Mouse (Mus musculus): ENCODE data around the gene Tbc1d13.
"Not testable (repeated sequence)": the region's sequence is repeated elsewhere in the genome, so short reads cannot be mapped to it uniquely, and the experiment has no call there.

The Tbc1d13 gene

DNA sequence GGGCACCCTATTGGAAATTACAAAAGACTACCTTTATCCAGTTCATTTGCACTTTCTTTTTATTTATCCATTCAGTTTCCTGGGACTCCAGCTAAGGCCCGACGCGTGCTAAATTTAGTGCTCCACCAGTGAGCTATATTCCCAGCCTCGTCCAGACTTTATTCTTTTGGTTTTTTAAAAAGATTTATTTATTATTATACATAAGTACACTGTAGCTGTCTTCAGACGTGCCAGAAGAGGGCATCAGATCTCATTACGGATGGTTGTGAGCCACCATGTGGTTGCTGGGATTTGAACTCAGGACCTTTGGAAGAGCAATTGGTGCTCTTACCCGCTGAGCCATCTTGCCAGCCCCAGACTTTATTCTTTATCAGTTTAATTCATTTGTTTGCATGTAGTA is 45.2 kb downstream of the Tbc1d13 start:
- not testable (repeated sequence) for DNase-seq

GRCm38 (mm10) chr2:30182424-30182823 is 48.9 kb downstream of the Tbc1d13 start:
- DNase-seq, result no peak

GRCm38 (mm10) chr2:30183721-30184120 is 50.2 kb downstream of the Tbc1d13 start:
- no peak for DNase-seq

- DNase-seq, result no peak
Observed at GRCm38 (mm10) chr2:30185276-30185675, 51.7 kb downstream of the Tbc1d13 start.

DNA sequence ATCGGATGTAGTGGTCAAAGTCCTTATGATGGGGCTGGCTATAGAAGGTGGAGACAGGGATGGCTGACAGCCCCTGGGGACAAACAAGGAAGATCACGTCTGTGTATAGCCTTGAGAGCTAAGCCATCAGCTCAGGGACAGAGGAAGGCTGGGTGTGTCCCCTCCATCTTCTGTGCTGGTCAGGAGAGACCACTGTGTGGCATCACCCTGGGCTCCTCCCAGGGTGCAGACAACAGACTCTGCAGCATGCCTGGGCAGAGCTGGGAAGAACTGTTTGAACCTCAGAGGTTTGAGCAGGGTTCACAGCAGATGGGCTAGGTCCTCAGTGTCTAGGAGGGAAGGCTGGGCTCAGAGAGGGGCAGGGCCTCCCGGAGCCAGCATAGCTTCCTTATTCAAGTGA is 52.1 kb downstream of the Tbc1d13 start:
- no peak for DNase-seq

DNA sequence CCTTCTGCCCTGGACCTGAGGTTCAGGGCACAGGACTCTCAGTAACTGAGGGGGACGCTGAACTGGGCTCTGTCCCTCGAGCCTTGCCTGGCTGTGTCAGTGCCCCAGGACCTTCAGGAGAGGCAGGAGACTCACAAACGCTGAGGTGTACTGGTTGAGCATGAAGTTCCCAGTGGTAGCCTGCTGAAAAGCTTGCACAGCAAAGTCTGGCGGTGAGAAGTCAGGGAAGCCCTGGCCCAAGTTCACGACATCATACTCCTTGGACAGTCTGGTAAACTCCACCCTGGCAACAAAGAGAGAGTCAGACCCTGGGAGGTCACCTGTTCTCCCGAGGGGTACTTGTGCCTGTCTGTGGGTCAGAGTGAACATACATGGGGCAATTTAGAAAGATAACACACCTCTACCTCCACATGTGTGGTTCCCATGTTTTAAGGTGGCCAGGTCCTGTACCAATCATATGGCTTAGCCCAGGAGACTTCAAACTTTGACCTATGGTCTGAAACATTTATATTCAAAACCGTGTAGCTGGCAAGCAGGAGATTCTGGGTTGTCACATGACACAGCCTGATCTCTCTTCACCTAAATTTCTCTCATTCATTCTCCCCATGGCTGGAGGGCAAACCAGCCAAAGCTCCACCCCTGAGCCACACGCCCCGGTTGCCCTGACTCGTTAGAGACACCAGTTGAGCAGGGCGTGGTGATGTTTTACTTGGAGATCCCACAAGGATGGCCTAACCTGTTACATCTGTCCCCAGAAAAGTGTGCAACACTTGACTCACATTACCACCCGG is 58.4 kb downstream of the Tbc1d13 start:
- DNase-seq, result no peak

DNA sequence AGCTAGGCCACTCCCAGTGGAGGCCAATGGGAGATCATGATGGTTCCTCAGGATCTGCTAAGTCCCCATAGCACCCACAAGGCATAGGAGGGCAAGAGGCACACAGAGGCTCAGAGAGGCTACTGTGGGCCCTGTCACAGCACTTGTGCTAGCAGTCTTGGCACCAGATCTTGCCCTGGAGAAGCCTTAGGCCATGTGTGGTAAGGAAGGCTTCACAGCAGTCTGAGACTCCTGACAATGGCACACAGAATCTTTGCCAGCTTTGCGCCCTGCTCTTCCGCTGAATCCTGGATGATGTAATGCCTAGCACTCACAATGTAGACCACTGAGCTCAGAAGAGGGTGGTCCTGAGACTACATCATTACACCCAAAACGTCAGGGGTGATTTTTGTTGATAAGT is 61.1 kb downstream of the Tbc1d13 start:
- DNase-seq, result no peak

GRCm38 (mm10) chr2:30198021-30198420 is 64.5 kb downstream of the Tbc1d13 start:
- no peak for DNase-seq

DNA sequence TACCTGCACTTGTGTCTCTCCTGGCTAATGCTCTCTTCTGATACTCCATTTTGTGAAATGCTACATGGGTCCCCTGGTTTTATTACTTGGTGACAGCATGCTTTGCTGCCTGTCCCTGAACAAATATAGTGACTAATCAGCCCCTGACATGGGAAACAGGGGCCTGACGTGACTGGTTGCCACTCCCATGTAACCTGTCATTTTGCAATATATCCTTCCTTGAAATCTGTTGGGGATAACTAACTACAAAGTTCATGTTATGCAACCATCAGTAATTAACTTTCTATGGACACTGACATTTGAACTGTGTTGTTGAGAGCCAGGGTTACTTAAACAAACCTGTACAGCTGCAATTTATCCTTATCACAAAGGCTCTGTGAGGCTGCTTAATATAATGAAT is 66.4 kb downstream of the Tbc1d13 start:
- DNase-seq, result no peak

DNA sequence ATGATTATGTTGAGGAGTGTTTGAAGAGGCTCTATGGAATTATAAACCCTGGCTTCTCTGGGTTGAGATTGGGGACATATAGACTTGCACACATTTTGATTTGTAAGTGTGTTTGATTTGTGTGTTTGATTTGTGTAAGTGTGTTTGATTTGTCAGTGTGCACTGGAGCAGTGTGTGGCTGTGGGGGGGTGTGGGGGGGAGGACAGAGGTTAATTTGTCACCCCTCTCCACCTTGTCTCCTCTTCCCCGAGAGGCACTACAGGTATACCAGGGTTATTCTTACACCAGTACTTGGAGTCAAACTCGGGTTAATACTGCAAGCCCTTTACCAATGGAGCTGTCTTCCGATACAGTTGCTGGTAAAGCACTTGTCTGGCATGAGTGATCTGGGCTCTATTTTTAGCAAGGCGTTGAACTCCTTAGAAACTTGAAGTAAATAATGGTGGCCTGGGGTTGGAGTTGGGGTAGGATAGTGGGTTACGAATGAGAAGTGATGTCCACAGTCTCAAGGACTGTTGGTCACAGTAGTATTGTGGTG is 66.9 kb downstream of the Tbc1d13 start:
- no peak for DNase-seq

All from thymus, postnatal 25 days (tissue).